Mouse (Mus musculus) frontal cortex, adult (tissue): ENCODE data around the gene Gm9732.
"Not testable (repeated sequence)": the region's sequence is repeated elsewhere in the genome, so short reads cannot be mapped to it uniquely, and the experiment has no call there.

Experiments used
- ATAC-seq: cut with Nextera tagmentation; 2 replicates; pipeline ENCODE4 v1.9.2; 2017; ENCODE audit warnings: mild to moderate bottlenecking, moderate library complexity, mixed read lengths; ENCODE audit not compliant: low TSS enrichment

Gm9732 gene

DNA sequence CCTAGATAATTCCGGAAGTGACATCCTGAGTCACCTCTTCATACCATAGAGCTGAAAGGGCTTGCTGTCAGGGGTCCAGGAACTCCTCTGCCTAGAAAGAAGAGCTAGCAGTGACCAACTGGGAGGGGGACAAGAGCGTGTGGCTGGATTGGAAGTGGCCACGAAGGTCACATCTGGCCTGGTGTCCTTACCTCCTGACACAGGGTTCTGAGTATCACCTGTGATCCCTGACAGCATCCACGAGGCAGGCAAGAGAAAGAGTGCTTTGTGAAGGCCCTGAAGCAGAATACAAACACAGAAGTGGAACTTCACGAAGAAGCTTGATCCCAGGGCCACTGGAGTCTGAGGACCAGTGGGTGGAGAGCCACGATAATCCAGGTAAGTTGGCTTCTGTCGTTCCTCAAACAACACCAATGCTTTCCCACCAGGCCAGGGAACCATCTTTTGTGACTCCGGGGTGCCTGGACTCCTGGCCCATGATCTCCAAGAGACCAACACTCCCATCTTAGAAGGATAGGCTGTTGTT lies at the start of gene Gm9732:
Gene Gm9732, plus strand, starts transcription at position 51 of the 526 bp plus-strand sequence.
- ATAC-seq, result not testable (repeated sequence)

GRCm38 (mm10) chr14:43235204-43235603 lies 39.6 kb upstream of the Gm9732 start, which contains the start of gene Gm8122:
Gene Gm8122 (minus strand): TSS chr14:43235304.
- not testable (repeated sequence) for ATAC-seq

DNA sequence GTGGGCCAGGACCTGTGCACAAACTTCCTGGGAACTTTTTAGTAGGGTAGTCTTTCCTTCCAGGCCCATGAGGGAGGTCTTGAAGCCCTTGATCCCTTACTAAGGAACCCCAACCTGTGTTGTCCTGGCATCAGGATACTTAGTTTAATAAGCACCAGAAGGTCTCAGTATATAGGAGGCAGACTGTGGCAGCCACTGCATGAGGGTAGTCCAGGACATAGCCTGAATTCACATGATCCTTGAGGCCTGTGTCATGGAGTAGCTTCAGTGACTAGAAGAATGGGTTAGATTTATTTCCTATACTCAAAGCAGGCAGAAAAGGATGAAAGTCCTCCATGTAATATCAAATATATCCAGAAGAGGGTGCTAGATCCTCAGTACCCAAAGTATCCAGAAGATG lies 37.1 kb upstream of the Gm9732 start:
- ATAC-seq, result not testable (repeated sequence)

DNA sequence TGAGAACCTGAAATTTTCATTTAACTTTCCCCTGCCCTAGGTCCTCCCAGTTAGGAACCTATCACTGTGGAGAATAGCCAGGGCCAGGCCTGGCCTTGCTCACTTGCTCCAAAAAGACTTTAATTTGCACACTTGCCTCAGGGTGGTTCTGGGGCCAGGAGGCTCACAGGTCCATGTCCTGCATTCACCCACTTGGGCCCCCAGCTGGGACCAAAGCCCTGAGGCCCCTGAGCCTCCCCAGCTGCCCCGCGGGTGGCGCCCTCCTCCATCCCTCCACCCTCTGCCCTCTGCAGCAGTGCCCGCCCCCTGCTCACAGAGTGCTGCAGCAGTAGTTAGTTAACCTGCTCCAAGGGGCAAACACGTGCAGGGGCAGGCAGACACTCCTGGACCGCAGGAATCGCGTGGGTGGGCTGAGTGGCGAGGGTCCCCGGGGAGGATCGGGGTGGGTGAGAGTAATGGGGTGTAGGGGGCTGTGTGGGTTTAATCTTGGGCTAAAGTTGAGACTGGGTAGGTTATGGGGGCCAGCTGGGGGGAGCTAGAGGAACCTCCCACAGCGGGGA lies 25.1 kb upstream of the Gm9732 start:
- ATAC-seq, result not testable (repeated sequence)

DNA sequence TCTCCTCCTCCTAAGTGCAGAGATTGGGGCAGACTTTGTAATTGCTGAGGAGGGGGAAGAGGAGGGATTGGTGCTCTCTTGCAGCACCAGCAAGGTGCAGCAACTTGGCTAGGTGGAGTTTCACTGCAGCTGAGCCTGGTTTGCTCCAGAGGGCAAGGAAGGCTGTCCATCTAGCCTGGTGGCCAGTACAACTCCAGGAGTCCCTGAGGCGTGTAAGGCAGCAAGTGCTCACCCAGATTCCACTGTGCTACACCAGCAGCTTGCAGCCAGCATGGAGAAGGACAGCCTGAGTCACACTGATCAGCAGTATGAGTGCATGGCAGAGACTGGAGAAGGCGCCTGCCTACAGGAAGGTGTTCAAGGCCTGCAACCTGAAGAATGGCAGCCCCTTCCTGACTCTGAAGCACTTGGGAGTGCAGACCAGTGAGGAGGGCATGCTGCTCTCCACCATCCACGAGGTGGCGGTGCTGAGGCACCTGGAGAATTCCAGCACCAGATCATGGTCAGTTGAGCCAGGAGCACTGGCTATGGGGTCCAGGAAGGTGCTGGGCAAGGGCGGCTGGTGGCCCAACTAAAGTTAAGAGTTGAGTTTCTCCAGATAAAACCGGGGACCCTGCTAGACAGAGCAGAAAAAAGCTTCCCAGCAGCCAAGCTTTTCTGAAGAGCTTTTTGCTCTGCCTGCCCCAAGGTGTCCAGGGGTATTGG lies 24.1 kb upstream of the Gm9732 start:
- not testable (repeated sequence) for ATAC-seq

DNA sequence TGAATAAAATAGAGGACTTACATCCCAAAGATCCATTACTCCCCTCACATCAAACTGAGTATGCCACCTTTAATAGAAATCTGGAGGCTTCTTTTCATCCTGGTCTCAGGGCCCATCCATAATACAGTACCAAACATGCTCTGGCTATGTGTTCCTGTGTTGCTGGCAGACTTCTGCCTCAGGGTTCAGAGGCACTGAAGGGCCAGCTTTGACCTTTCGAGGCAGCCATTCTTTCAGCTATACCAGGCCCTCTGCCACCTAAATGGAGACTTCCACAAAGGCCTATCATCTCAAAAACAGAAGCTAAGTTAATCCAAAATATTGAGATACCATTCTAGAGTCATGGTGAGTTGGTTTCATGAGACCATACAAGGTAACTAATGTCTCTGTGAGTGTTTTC lies 18.3 kb upstream of the Gm9732 start:
- not testable (repeated sequence) for ATAC-seq

GRCm38 (mm10) chr14:43258349-43258748 lies 16.5 kb upstream of the Gm9732 start, which contains the start of gene Gm8126:
Gene Gm8126 (plus strand): TSS chr14:43258649.
- ATAC-seq, result not testable (repeated sequence)

DNA sequence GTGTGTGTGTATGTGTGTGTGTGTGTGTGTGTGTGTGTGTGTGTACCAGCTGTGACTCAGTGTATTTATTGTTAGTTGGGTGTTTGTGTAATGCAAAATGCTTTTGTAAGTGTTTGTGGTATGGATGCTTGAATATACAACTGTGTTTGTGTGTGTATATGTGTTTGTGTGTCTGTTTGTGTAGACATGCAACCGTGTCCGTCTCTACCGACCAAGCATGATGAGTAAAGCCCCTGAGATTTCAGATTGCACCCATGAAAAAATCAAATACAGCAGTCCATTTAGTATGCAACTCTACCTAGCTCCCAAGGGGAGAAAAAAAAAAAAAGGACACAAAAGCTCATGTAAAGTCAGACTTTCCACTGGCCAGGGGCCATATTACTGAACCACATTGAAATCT lies 11.4 kb upstream of the Gm9732 start:
- ATAC-seq, result not testable (repeated sequence)

DNA sequence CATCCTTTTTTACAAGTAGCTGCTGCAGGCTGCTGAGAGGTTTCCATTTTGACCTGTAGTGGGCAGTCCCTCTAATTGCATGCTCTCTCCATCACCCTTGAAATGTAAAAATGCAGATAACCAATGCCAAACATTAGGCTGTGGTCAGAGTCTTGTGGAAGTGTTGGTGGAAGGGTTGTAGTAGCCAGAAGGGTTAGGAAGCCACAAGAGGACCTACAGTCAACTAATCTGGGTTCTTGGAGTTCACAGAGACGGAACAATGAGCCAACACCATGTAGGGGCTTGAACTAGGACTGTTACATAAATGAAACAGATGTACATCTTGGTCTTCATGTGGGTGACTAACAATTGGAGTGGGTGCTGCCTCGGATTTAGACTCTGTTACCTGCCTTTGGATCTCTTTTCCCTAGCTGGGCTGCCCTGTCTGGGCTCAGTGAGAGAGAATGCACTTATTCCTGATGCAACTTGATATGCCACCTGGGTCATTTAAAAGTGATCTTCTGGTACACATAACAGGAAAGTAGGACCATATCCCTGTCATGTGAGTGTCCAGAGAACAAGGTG lies 6.2 kb upstream of the Gm9732 start:
- not testable (repeated sequence) for ATAC-seq

DNA sequence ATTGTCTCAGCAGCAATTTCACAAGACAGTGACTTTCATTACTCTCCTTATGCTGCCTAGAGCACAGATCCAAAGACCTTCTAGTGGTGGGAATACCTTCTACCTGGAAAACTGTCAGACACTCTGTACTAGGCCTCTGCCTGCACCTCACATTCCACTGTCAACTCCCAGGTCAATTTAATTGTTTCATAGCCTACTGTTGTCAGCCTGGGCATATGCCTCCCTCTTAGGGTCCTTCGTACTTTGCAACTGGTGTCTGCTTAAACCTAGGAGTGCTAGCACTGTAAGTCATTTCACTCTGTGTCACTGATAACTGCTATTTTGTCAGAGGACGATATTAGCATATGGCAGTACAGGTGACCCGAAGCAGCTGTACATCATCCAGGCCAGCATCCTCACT lies 5.6 kb upstream of the Gm9732 start:
- not testable (repeated sequence) for ATAC-seq

- ATAC-seq, result not testable (repeated sequence)
Observed at GRCm38 (mm10) chr14:43273161-43273560, 1.7 kb upstream of the Gm9732 start.

GRCm38 (mm10) chr14:43275752-43276151 lies 916 bp downstream of the Gm9732 start:
- not testable (repeated sequence) for ATAC-seq

DNA sequence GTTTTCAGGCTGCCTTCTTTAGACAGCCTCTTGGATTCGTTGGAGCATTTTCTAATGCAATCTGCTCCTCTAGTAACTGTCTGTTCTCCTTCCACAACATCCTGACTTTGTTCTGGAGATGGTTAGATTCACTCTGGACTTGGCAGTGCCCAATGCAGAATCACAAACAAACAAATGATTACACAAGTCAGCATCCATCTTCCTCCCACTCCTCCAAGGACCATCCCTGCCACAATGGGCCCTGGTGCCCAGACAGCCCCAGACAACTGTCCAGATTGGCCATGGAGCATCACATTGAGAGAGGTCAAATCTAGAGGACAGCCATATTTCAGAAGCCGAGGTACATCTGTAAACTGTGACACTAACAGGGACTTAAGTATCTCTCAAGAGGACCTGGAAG lies 2.6 kb downstream of the Gm9732 start:
- ATAC-seq, result not testable (repeated sequence)

- not testable (repeated sequence) for ATAC-seq
Observed at GRCm38 (mm10) chr14:43278146-43278545, 3.3 kb downstream of the Gm9732 start.

DNA sequence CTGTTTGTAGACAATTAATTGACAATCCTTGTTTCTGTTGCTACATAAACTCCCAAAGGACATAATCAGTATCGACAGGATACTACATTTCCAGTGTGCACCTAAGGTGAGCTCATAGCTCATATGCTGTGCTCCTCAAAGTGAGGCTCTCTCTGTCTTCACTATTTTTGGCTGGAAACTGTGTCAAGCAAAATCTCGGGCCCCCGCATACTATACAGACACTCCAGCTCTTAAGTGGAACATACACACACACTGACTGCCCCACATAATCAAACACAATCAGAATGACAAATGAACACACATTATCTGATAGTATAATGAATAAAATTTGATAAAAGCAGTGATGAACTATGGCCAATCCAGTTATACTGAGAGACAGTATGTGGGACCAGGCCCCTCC lies 3.8 kb downstream of the Gm9732 start:
- not testable (repeated sequence) for ATAC-seq

DNA sequence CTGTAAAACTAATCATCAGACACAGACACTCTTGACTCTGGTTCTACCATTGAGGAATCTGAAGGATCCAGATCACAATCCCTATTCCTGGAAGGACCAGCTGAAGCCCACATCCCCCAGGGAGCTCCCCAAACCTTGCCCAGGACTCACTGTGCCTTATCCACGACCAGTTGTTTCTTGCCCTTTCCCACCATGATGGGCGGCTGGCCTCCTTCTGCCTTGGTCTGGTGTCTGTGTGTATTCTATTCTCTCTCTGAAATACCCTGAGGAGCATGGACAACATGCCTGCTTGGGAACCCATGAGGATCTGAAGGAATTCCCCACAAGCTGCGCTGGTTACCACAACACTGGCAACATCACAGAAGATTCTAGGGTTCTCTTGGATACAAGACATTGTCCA lies 18.7 kb downstream of the Gm9732 start, which contains the start of gene Gm8127:
Gene Gm8127, minus strand, starts transcription at position 330 of the 400 bp plus-strand sequence.
- ATAC-seq, result not testable (repeated sequence)

DNA sequence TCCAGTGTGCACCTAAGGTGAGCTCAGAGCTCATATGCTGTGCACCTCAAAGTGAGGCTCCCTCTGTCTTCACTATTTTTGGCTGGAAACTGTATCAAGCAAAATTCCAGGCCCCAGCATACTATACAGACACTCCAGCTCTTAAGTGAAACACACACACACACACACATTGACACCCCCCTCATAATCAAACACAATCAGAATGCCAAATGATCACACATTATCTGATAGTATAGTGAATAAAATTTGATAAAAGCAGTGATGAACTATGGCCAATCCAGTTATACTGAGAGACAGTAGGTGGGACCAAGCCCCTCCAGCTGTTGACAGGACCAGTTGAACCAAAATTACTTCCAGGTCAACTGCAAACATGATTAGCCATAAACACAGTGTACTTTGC lies 44.7 kb downstream of the Gm9732 start:
- ATAC-seq, result not testable (repeated sequence)

DNA sequence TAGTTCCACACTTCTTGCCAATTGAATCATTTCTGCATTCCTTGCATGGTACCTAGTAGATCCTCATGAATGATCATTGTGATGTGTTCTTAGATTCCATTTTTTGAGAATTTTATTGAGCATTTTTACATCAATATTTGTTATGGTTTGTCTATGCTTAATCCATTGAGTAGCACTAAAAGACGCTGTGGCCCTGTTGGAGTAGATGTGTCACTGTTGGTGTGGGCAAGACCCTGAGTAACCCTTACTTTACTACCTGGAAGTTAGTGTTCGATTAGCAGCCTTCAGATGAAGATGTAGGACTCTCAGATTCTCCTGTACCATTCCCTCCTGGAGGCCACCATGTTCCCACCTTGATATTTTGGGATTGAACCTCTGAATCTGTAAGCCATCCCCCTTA lies 53.8 kb downstream of the Gm9732 start:
- not testable (repeated sequence) for ATAC-seq

DNA sequence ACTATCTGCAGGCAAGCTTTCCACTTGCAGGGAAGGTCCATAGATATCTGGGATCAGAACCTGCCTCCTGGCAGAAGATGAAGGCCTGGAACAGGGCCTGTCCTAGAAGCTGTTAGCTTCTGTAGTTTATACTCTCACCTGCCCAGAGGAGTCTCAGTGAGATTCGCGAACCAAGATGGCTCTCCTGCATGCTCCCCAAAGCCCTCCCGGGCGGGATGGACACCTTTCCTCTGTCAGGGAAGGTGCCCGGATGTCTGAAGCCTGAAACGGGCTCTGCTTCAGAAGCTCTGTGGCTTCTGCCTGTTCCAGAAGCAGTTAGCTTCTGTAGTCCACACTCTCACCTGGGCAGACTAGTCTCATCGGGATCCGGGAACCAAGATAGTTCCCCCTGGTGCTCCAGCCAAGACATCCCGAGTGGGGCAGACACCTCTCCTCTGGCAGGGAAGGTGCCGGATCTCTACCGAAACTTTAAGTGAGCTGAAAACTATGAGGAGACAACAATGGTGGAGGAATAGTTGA lies 56.6 kb downstream of the Gm9732 start:
- not testable (repeated sequence) for ATAC-seq

DNA sequence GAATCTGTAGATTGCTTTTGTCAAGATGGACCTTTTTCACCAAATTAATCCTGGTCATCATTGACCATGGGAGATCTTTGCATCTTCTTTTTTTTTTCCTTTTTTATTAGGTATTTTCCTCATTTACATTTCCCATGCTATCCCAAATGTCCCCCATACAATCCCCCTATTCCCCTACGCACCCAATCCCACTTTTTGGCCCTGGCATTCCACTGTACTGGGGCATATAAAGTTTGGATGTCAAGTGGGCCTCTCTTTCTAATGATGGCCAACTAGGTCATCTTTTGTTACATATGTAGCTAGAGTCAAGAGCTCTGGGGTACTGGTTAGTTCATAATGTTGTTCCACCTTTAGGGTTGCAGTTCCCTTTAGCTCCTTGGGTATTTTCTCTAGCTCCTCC lies 62.8 kb downstream of the Gm9732 start:
- ATAC-seq, result not testable (repeated sequence)

GRCm38 (mm10) chr14:43347711-43348110 lies 72.9 kb downstream of the Gm9732 start, which contains the start of gene 1700001F09Rik:
Gene 1700001F09Rik (minus strand): TSS chr14:43347811.
- not testable (repeated sequence) for ATAC-seq

DNA sequence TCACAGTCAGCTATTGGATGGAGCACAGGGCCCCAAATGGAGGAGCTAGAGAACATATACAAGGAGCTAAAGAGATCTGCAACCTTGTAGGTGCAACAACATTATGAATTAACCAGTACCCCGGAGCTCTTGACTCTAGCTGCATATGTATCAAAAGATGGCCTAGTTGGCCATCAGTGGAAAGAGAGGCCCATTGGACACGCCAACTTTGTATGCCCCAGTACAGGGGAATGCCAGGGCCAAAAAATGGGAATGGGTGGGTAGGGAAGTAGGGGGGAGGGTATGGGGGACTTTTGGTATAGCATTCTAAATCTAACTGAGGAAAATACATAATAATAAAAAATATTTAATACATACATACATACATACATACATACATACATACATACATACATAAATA lies 78.1 kb downstream of the Gm9732 start:
- ATAC-seq, result not testable (repeated sequence)
